Mouse (Mus musculus): Measurements from ENCODE around the gene Mmadhc.

GRCm38 (mm10) chr2:50306663-50307320 is 10.2 kb upstream of the Mmadhc start:
- TF ChIP-seq POLR2AphosphoS2 (IDR thresholded peaks at IDR 0.05; ENCODE audit: insufficient read length, low read depth): no peak
- no peak for TF ChIP-seq POLR2A (IDR thresholded peaks at IDR 0.05; ENCODE audit: insufficient read length, low read depth)
- TF ChIP-seq SRF (IDR thresholded peaks at IDR 0.05; ENCODE audit: control insufficient read depth, insufficient read length, low read depth): no peak
- no peak for TF ChIP-seq E2F4 (IDR thresholded peaks at IDR 0.05; ENCODE audit: insufficient read depth)
- TF ChIP-seq MAX (IDR thresholded peaks at IDR 0.05; ENCODE audit: low read depth): no peak
